20 mouse cellular contexts compared by ENCODE assay signal in the genomic region with DNA sequence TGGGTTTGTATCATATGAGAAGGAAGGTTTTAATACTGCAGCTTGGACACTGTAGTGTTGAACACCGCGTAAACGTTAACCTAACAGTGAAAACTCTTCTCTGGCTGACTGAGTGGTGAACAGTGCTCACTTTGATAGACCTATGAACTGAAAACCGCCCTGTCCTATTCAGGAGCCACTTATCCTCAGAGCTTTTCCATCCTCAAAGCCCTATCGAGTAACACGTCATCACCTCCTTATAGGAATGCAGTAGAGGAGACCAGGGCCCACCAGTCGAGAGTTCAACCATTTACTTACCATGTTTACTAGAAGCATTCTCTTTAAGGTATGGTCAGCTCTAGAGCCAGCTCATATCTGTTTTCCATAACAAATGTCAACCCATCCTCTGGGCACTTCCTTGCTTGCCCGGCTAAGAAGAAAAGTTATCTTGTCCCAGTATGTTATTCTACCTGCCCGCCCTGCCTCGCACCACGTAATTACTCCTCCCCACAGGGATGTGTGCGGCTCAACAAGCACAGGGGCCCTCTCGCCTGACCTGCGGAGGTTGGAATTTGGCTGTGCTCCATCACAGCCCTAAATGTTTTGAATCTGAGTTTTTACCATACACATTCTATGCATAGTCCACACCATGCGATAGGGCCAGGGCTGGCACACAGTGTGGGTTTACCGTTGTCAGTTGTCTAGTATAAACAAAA.
DNase-seq lines count a peak whose midpoint lies in the region; ATAC-seq and TF ChIP-seq lines count a peak whose summit lies in the region.
"Had no signal": no experiment of that assay in that cellular context is flagged by ENCODE, and none has a peak within 500 bp of the region (broad histone marks: within the 10 kb centered on the region; RNA-seq: fewer than 3 reads in every experiment).

No protein-coding gene starts in this region.

- no peak for TF ChIP-seq EP300 in heart, adult 2 months (IDR thresholded peaks at IDR 0.05; ENCODE audit: insufficient read depth, low read depth, low read length)

- H3K4me1 ChIP-seq in heart, embryonic 11.5 days (ENCODE audit: control insufficient read depth, insufficient read depth, low read length) = peaks cover 10% of the 10 kb centered on the region; the same call in 1 of the 2 replicates
- peaks cover 4% of the 10 kb centered on the region for H3K4me1 ChIP-seq in heart, adult 2 months (ENCODE audit: control insufficient read depth, insufficient read depth, low read length)
- peaks cover 18% of the 10 kb centered on the region for H3K4me1 ChIP-seq in heart, embryonic 15.5 days (replicated peaks)
- no peaks in the 10 kb centered on the region for H3K4me1 ChIP-seq in lung, embryonic 14.5 days (ENCODE audit: insufficient read depth)
- H3K4me1 ChIP-seq: embryonic facial prominence, embryonic 12.5 days; intestine, embryonic 15.5 days had no signal

- intact Hi-C loops in heart, adult 2 months (cut with DNase I) = no loop called here
- intact Hi-C loops in heart, postnatal 14 days (cut with DNase I) = no loop called here

- H3K9me3 ChIP-seq in heart, embryonic 11.5 days (replicated peaks; ENCODE audit: control insufficient read depth, low read length) = no peaks in the 10 kb centered on the region
- H3K9me3 ChIP-seq in heart, embryonic 15.5 days (replicated peaks) = no peaks in the 10 kb centered on the region
- no peaks in the 10 kb centered on the region for H3K9me3 ChIP-seq in lung, embryonic 14.5 days (ENCODE audit: low read depth, low read length)
- H3K9me3 ChIP-seq: embryonic facial prominence, embryonic 12.5 days; intestine, embryonic 15.5 days had no signal

- H3K9ac ChIP-seq in heart, embryonic 11.5 days (ENCODE audit: low read depth, low read length) = no peak overlapping the region
- H3K9ac ChIP-seq in heart, adult 2 months (ENCODE audit: low read depth, low read length) = no peak overlapping the region
- H3K9ac ChIP-seq in heart, embryonic 15.5 days = no peak overlapping the region
- no peak overlapping the region for H3K9ac ChIP-seq in lung, embryonic 14.5 days
- H3K9ac ChIP-seq: embryonic facial prominence, embryonic 12.5 days; forebrain, postnatal 0 days; intestine, embryonic 15.5 days had no signal

- H3K27ac ChIP-seq in heart, embryonic 11.5 days (ENCODE audit: low read depth, low read length) = 0 out of 2 replicates have a peak overlapping the region, but pooled peaks have one; percentile 41
- no peak overlapping the region for H3K27ac ChIP-seq in heart, adult 2 months
- 0 out of 2 replicates have a peak overlapping the region, but pooled peaks have one; percentile 29 for H3K27ac ChIP-seq in heart, embryonic 15.5 days
- H3K27ac ChIP-seq in lung, embryonic 14.5 days (ENCODE audit: low read depth) = no peak overlapping the region
- H3K27ac ChIP-seq: embryonic facial prominence, embryonic 12.5 days; hindbrain, postnatal 0 days; intestine, embryonic 15.5 days had no signal

- no peaks in the 10 kb centered on the region for H3K27me3 ChIP-seq in heart, embryonic 11.5 days (ENCODE audit: control insufficient read depth, insufficient read depth, low read length)
- H3K27me3 ChIP-seq in heart, adult 2 months (ENCODE audit: control insufficient read depth, insufficient read depth, low read length) = no peaks in the 10 kb centered on the region
- no peaks in the 10 kb centered on the region for H3K27me3 ChIP-seq in heart, embryonic 15.5 days
- no peaks in the 10 kb centered on the region for H3K27me3 ChIP-seq in lung, embryonic 14.5 days (ENCODE audit: insufficient read depth, low read length)
- H3K27me3 ChIP-seq: CH12.LX; embryonic facial prominence, embryonic 12.5 days; intestine, embryonic 15.5 days; Patski had no signal

- H3K79me2 ChIP-seq in heart, adult 2 months (replicated peaks; ENCODE audit: control insufficient read depth, insufficient read depth, low read length) = no peaks in the 10 kb centered on the region

- peak; percentile 86 for ATAC-seq in heart, embryonic 11.5 days (replicated peaks; ENCODE audit: insufficient number of reproducible peaks, low FRiP score, low TSS enrichment)
- ATAC-seq in heart, embryonic 15.5 days (replicated peaks; ENCODE audit: insufficient number of reproducible peaks, insufficient read depth, low FRiP score, low read depth) = peak; percentile 67; the same call in 1 of the 2 replicates
- peak; percentile 79 for ATAC-seq in lung, embryonic 14.5 days (ENCODE audit: insufficient read depth)
- no peak for ATAC-seq in monocyte, adult 5-6 weeks (replicated peaks; ENCODE audit: insufficient number of reproducible peaks, low FRiP score, low TSS enrichment, poor library complexity, severe bottlenecking)
- ATAC-seq: activated CD4-positive, CD25-positive, alpha-beta regulatory T cell, adult 4 months; forebrain, postnatal 0 days; hindbrain, postnatal 0 days; intestine, embryonic 15.5 days; Patski had no signal

- DNase-seq in heart, adult 2 months = no peak
- DNase-seq in heart, postnatal 14 days = no peak
- peak; percentile 36 for DNase-seq in lung, embryonic 14.5 days
- DNase-seq in lung, postnatal 4 days = no peak
- DNase-seq: adrenal gland, postnatal 14 days; cerebellum, adult 11-12 months; cerebellum, adult 9-10 months; cerebellum, postnatal 25 days; forebrain, postnatal 0 days; gastrocnemius, postnatal 14 days; kidney, adult 2 months had no signal

- no peak for TF ChIP-seq POLR2A in heart, adult 2 months (IDR thresholded peaks at IDR 0.05; ENCODE audit: insufficient read depth, low read depth, low read length)

- H3K4me3 ChIP-seq in heart, embryonic 11.5 days (ENCODE audit: low read depth, low read length) = no peak overlapping the region
- H3K4me3 ChIP-seq in heart, adult 2 months = no peak overlapping the region
- no peak overlapping the region for H3K4me3 ChIP-seq in heart, embryonic 15.5 days
- no peak overlapping the region for H3K4me3 ChIP-seq in lung, embryonic 14.5 days (ENCODE audit: low read depth, low read length)
- H3K4me3 ChIP-seq: embryonic facial prominence, embryonic 12.5 days; intestine, embryonic 15.5 days had no signal

- peak overlapping the region; percentile 31 for H3K4me2 ChIP-seq in heart, embryonic 11.5 days
- peak overlapping the region; percentile 36 for H3K4me2 ChIP-seq in heart, embryonic 15.5 days
- H3K4me2 ChIP-seq in lung, embryonic 14.5 days = no peak overlapping the region
- H3K4me2 ChIP-seq: embryonic facial prominence, embryonic 12.5 days; intestine, embryonic 15.5 days had no signal

- TF ChIP-seq CTCF in heart, adult 2 months (IDR thresholded peaks at IDR 0.05) = no peak
- TF ChIP-seq CTCF in lung, embryonic 14.5 days (IDR thresholded peaks at IDR 0.05; ENCODE audit: low read depth) = no peak

- 38% methylated on average over 16 of the region's 16 CpGs for WGBS in heart, embryonic 11.5 days (ENCODE audit: insufficient replicate concordance)
- WGBS in heart, adult 2 months = 71% methylated on average over 16 of the region's 16 CpGs
- WGBS in heart, embryonic 15.5 days = 30% methylated on average over 16 of the region's 16 CpGs
- WGBS in lung, embryonic 14.5 days = 43% methylated on average over 16 of the region's 16 CpGs

- H3K36me3 ChIP-seq in heart, embryonic 11.5 days (ENCODE audit: control insufficient read depth, insufficient read depth, low read length) = no peaks in the 10 kb centered on the region
- no peaks in the 10 kb centered on the region for H3K36me3 ChIP-seq in heart, adult 2 months (ENCODE audit: control insufficient read depth, insufficient read depth, low read length)
- no peaks in the 10 kb centered on the region for H3K36me3 ChIP-seq in heart, embryonic 15.5 days
- H3K36me3 ChIP-seq in lung, embryonic 14.5 days (ENCODE audit: insufficient read depth) = no peaks in the 10 kb centered on the region
- H3K36me3 ChIP-seq: intestine, embryonic 15.5 days had no signal

Comparison
In these comparisons a context has a peak if more than half of its experiments do, and no peak if none do; other contexts are left out.
1. H3K27ac ChIP-seq: peak in heart, embryonic 11.5 days (single experiment) and heart, embryonic 15.5 days (single experiment); none in heart, adult 2 months (single experiment) and lung, embryonic 14.5 days (single experiment).